Mouse (Mus musculus): ENCODE measurements at regions not wholly inside any gene's neighbourhood (a gene's known extent, or its start where the extent isn't known, plus 50 kb on each side); places are given as distances from the start of the nearest gene placed in this dataset.

DNA sequence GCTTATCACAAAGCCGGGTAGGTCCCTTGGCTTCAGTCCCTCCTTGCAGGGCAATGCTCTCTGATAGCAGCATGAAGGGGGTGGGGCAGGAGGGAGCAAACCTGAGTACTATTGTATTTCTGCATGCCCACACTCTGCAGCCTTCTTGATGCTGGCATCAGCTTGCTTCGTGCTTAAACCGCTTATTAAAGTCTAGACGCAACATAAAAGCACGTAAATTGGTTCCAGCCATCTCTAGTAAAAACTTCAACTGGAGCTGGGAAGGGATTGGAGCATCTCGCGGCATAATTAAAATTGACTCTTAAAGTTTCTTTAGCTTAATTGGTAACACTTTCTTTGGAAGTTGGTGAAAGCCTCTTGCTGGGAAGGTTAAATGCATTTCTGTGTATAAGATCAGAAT, 131.5 kb upstream of the Jag1 start:
- TF ChIP-seq POLR2A (IDR thresholded peaks at IDR 0.05; ENCODE audit: borderline replicate concordance, low read depth, low read length) (no peak), CTCF (IDR thresholded peaks at IDR 0.05; ENCODE audit: low read depth, low read length) (no peak)
